Mouse (Mus musculus) limb, embryonic 15.5 days (tissue): ENCODE measurements around the gene D430042O09Rik. TPM values are rescaled to one million over a fixed set of nuclear protein-coding genes. Genes with fewer than 3 reads are reported as not detected.

Experiments used
- ATAC-seq: fragments of 200-750 bp; cut with Nextera tagmentation; 2 replicates; pipeline ENCODE4 v1.8.0; 2017; ENCODE audit warnings: low read depth, moderate TSS enrichment; ENCODE audit not compliant: insufficient number of reproducible peaks, low FRiP score, low TSS enrichment
- H3K27ac ChIP-seq: fragments of 300-500 bp; sonication (generic); 2 replicates; pipeline ENCODE4 v1.5.1; 2015; ENCODE audit warnings: moderate library complexity, mild to moderate bottlenecking, inconsistent platforms
- H3K27me3 ChIP-seq: fragments of 300-500 bp; sonication (generic); 2 replicates; pipeline ENCODE4 v1.6.1; 2015; ENCODE audit warnings: inconsistent platforms
- H3K36me3 ChIP-seq: fragments of 300-500 bp; sonication (generic); 2 replicates; pipeline ENCODE4 v1.6.1; 2015; ENCODE audit warnings: inconsistent platforms
- H3K4me1 ChIP-seq: fragments of 300-500 bp; sonication (generic); 2 replicates; pipeline ENCODE4 v1.6.1; 2015; ENCODE audit warnings: inconsistent platforms
- H3K4me2 ChIP-seq: fragments of 300-500 bp; sonication (generic); 2 replicates; pipeline ENCODE4 v1.6.1; 2015; ENCODE audit warnings: mild to moderate bottlenecking, inconsistent platforms
- H3K4me3 ChIP-seq: fragments of 300-500 bp; sonication (generic); 2 replicates; pipeline ENCODE4 v1.5.1; 2015; ENCODE audit warnings: mild to moderate bottlenecking, inconsistent platforms
- H3K9ac ChIP-seq: fragments of 300-500 bp; sonication (generic); 2 replicates; pipeline ENCODE4 v1.6.1; 2015; ENCODE audit warnings: inconsistent platforms
- H3K9me3 ChIP-seq: fragments of 300-500 bp; sonication (generic); 2 replicates; pipeline ENCODE4 v1.6.1; 2016; ENCODE audit warnings: inconsistent platforms
- WGBS: fragments of 180-500 bp; shearing (Covaris S2); methylation state at CpG from one replicate; pipeline ENCODE4 v1.1.7; 2015; 5-methylcytosine and 5-hydroxymethylcytosine counted together
- polyA plus RNA-seq: library from polyadenylated mRNA; unstranded; fragments of >200 nt; fragmentation: Nextera tagmentation; extraction: Ambion mirVana; gene quantifications from 2 replicates; pipeline ENCODE4 v1.2.1, GENCODE M21; 2015

Gene D430042O09Rik
- polyA plus RNA-seq, 1 experiment from 2014 or later = 6.4 TPM

- Histone ChIP-seq H3K4me3 (no peak overlapping the region), H3K9me3 (no peaks in the 10 kb centered on the region), H3K4me2 (no peak overlapping the region), H3K27me3 (no peaks in the 10 kb centered on the region), H3K27ac (no peak overlapping the region), H3K4me1 (peaks cover 16% of the 10 kb centered on the region), H3K36me3 (0 out of 2 replicates have a peak, but pooled peaks cover 5% of the 10 kb centered on the region), H3K9ac (no peak overlapping the region)
- 56% methylated on average over 2 of the region's 2 CpGs for WGBS
- no peak for ATAC-seq
These were observed 112.5 kb downstream of the D430042O09Rik start for GRCm38 (mm10) chr7:125820233-125820632.

GRCm38 (mm10) chr7:125826425-125826824 is 118.7 kb downstream of the D430042O09Rik start:
- Histone ChIP-seq H3K4me3 (no peak overlapping the region), H3K9me3 (no peaks in the 10 kb centered on the region), H3K9ac (no peak overlapping the region), H3K27me3 (no peaks in the 10 kb centered on the region), H3K4me2 (no peak overlapping the region), H3K27ac (no peak overlapping the region), H3K36me3 (0 out of 2 replicates have a peak, but pooled peaks cover 2% of the 10 kb centered on the region), H3K4me1 (peaks cover 33% of the 10 kb centered on the region)
- no peak for ATAC-seq
- WGBS = 59% methylated on average over 2 of the region's 2 CpGs

- Histone ChIP-seq H3K27me3 (no peaks in the 10 kb centered on the region), H3K9ac (no peak overlapping the region), H3K4me2 (no peak overlapping the region), H3K9me3 (no peaks in the 10 kb centered on the region), H3K4me3 (no peak overlapping the region), H3K36me3 (0 out of 2 replicates have a peak, but pooled peaks cover 2% of the 10 kb centered on the region), H3K27ac (peak overlapping the region; percentile 33; the same call in 1 of the 2 replicates), H3K4me1 (peaks cover 34% of the 10 kb centered on the region)
- WGBS = 59% methylated on average over 3 of the region's 3 CpGs
- ATAC-seq = no peak
These were observed 119.2 kb downstream of the D430042O09Rik start for GRCm38 (mm10) chr7:125826887-125827286.

GRCm38 (mm10) chr7:125827420-125827819 is 119.7 kb downstream of the D430042O09Rik start:
- no peak overlapping the region for H3K9ac ChIP-seq
- H3K36me3 ChIP-seq = 0 out of 2 replicates have a peak, but pooled peaks cover under 1% of the 10 kb centered on the region
- no peaks in the 10 kb centered on the region for H3K9me3 ChIP-seq
- ATAC-seq = 0 out of 2 replicates have a peak, but pooled peaks have one; percentile 31
- no peak overlapping the region for H3K4me3 ChIP-seq
- 40% methylated on average over 9 of the region's 9 CpGs for WGBS
- peaks cover 39% of the 10 kb centered on the region for H3K4me1 ChIP-seq
- peak overlapping the region; percentile 33; the same call in 1 of the 2 replicates for H3K27ac ChIP-seq
- H3K27me3 ChIP-seq = no peaks in the 10 kb centered on the region
- H3K4me2 ChIP-seq = no peak overlapping the region

- H3K9ac ChIP-seq = no peak overlapping the region
- 60% methylated on average over 5 of the region's 5 CpGs for WGBS
- no peaks in the 10 kb centered on the region for H3K27me3 ChIP-seq
- no peaks in the 10 kb centered on the region for H3K9me3 ChIP-seq
- peak overlapping the region; percentile 75 for H3K27ac ChIP-seq
- H3K4me2 ChIP-seq = no peak overlapping the region
- no peak overlapping the region for H3K4me3 ChIP-seq
- no peak for ATAC-seq
- no peaks in the 10 kb centered on the region for H3K36me3 ChIP-seq
- H3K4me1 ChIP-seq = peaks cover 49% of the 10 kb centered on the region
These were observed 120.9 kb downstream of the D430042O09Rik start for GRCm38 (mm10) chr7:125828561-125828960.

- Histone ChIP-seq H3K27ac (peak overlapping the region; percentile 75), H3K9ac (no peak overlapping the region), H3K27me3 (no peaks in the 10 kb centered on the region), H3K36me3 (no peaks in the 10 kb centered on the region), H3K4me1 (peaks cover 49% of the 10 kb centered on the region), H3K9me3 (no peaks in the 10 kb centered on the region), H3K4me3 (no peak overlapping the region), H3K4me2 (no peak overlapping the region)
- ATAC-seq = 0 out of 2 replicates have a peak, but pooled peaks have one; percentile 32
- 29% methylated on average over 3 of the region's 3 CpGs for WGBS
These were observed 121.5 kb downstream of the D430042O09Rik start for GRCm38 (mm10) chr7:125829121-125829666.

GRCm38 (mm10) chr7:125832767-125833166 is 125.1 kb downstream of the D430042O09Rik start:
- H3K27me3 ChIP-seq = no peaks in the 10 kb centered on the region
- no peak overlapping the region for H3K9ac ChIP-seq
- H3K27ac ChIP-seq = peak overlapping the region; percentile 17
- 62% methylated on average over 1 of the region's 1 CpGs for WGBS
- no peak overlapping the region for H3K4me3 ChIP-seq
- H3K36me3 ChIP-seq = no peaks in the 10 kb centered on the region
- peaks cover 45% of the 10 kb centered on the region for H3K4me1 ChIP-seq
- ATAC-seq = no peak
- no peak overlapping the region for H3K4me2 ChIP-seq
- H3K9me3 ChIP-seq = no peaks in the 10 kb centered on the region

- H3K36me3 ChIP-seq = no peaks in the 10 kb centered on the region
- no peaks in the 10 kb centered on the region for H3K9me3 ChIP-seq
- no peak overlapping the region for H3K27ac ChIP-seq
- no peak overlapping the region for H3K9ac ChIP-seq
- H3K4me3 ChIP-seq = no peak overlapping the region
- ATAC-seq = no peak
- peaks cover 45% of the 10 kb centered on the region for H3K4me1 ChIP-seq
- no peaks in the 10 kb centered on the region for H3K27me3 ChIP-seq
- 65% methylated on average over 2 of the region's 2 CpGs for WGBS
- H3K4me2 ChIP-seq = no peak overlapping the region
These were observed 125.8 kb downstream of the D430042O09Rik start for GRCm38 (mm10) chr7:125833471-125833870.

- H3K27ac ChIP-seq = peak overlapping the region; percentile 55
- H3K9ac ChIP-seq = no peak overlapping the region
- H3K4me3 ChIP-seq = no peak overlapping the region
- peaks cover 5% of the 10 kb centered on the region; the same call in 1 of the 2 replicates for H3K36me3 ChIP-seq
- H3K9me3 ChIP-seq = no peaks in the 10 kb centered on the region
- H3K27me3 ChIP-seq = no peaks in the 10 kb centered on the region
- ATAC-seq = no peak
- WGBS = 27% methylated on average over 5 of the region's 5 CpGs
- peaks cover 20% of the 10 kb centered on the region for H3K4me1 ChIP-seq
- H3K4me2 ChIP-seq = no peak overlapping the region
These were observed 130.5 kb downstream of the D430042O09Rik start for GRCm38 (mm10) chr7:125838078-125838742.

GRCm38 (mm10) chr7:125845611-125846010 is 137.9 kb downstream of the D430042O09Rik start:
- no peaks in the 10 kb centered on the region for H3K27me3 ChIP-seq
- no peak for ATAC-seq
- no peaks in the 10 kb centered on the region for H3K9me3 ChIP-seq
- H3K27ac ChIP-seq = no peak overlapping the region
- no peak overlapping the region for H3K4me3 ChIP-seq
- peaks cover 8% of the 10 kb centered on the region; the same call in 1 of the 2 replicates for H3K4me1 ChIP-seq
- no peak overlapping the region for H3K4me2 ChIP-seq
- 41% methylated on average over 1 of the region's 1 CpGs for WGBS
- H3K9ac ChIP-seq = no peak overlapping the region
- peaks cover 24% of the 10 kb centered on the region for H3K36me3 ChIP-seq

- 67% methylated on average over 8 of the region's 8 CpGs for WGBS
These were observed 139.3 kb downstream of the D430042O09Rik start for GRCm38 (mm10) chr7:125846866-125847527.

GRCm38 (mm10) chr7:125847528-125847866 is 139.8 kb downstream of the D430042O09Rik start:
- H3K9me3 ChIP-seq = no peaks in the 10 kb centered on the region
- no peak overlapping the region for H3K4me3 ChIP-seq
- no peak overlapping the region for H3K27ac ChIP-seq
- H3K36me3 ChIP-seq = peaks cover 29% of the 10 kb centered on the region
- 91% methylated on average over 2 of the region's 2 CpGs for WGBS
- no peak overlapping the region for H3K9ac ChIP-seq
- H3K4me1 ChIP-seq = peaks cover 8% of the 10 kb centered on the region; the same call in 1 of the 2 replicates
- H3K27me3 ChIP-seq = no peaks in the 10 kb centered on the region
- H3K4me2 ChIP-seq = no peak overlapping the region
- no peak for ATAC-seq

More at GRCm38 (mm10) chr7:125846866-125847527, 139.3 kb downstream of the D430042O09Rik start:
- Histone ChIP-seq H3K27me3 (no peaks in the 10 kb centered on the region), H3K4me1 (peaks cover 8% of the 10 kb centered on the region; the same call in 1 of the 2 replicates), H3K4me3 (no peak overlapping the region), H3K9me3 (no peaks in the 10 kb centered on the region), H3K4me2 (no peak overlapping the region), H3K36me3 (peaks cover 29% of the 10 kb centered on the region), H3K9ac (no peak overlapping the region), H3K27ac (no peak overlapping the region)
- no peak for ATAC-seq
